Comparison of ENCODE assay signal across 8 mouse cellular contexts in genomic region chr16:94618543-94618942, GRCm38 (mm10). TPM values are rescaled to one million over a fixed set of nuclear protein-coding genes. Genes with fewer than 3 reads are reported as not detected.
DNase-seq lines count a peak whose midpoint lies in the region; ATAC-seq and TF ChIP-seq lines count a peak whose summit lies in the region.

No protein-coding gene starts in this region.

- H3K9ac ChIP-seq in ES-Bruce4 (ENCODE audit: low read depth, poor library complexity, severe bottlenecking), result no peak overlapping the region
- H3K9ac ChIP-seq in heart, embryonic 12.5 days, result no peak overlapping the region
- no peak overlapping the region for H3K9ac ChIP-seq in liver, embryonic 15.5 days
- no peak overlapping the region for H3K9ac ChIP-seq in neural tube, embryonic 13.5 days

- H3K27ac ChIP-seq in ES-Bruce4 (ENCODE audit: insufficient read depth, low read length), result no peak overlapping the region
- H3K27ac ChIP-seq in embryonic facial prominence, embryonic 10.5 days (replicated peaks), result no peak overlapping the region
- H3K27ac ChIP-seq in heart, embryonic 12.5 days (ENCODE audit: poor library complexity, severe bottlenecking), result peak overlapping the region; percentile 27; the same call in 1 of the 2 replicates
- no peak overlapping the region for H3K27ac ChIP-seq in liver, embryonic 15.5 days (replicated peaks)
- no peak overlapping the region for H3K27ac ChIP-seq in neural tube, embryonic 13.5 days (replicated peaks)

- no peak overlapping the region for H3K4me2 ChIP-seq in heart, embryonic 12.5 days
- no peak overlapping the region for H3K4me2 ChIP-seq in liver, embryonic 15.5 days
- no peak overlapping the region for H3K4me2 ChIP-seq in neural tube, embryonic 13.5 days

- peaks cover 8% of the 10 kb centered on the region for H3K36me3 ChIP-seq in ES-Bruce4 (ENCODE audit: control insufficient read depth, insufficient read depth, low read length, poor library complexity, severe bottlenecking)
- H3K36me3 ChIP-seq in embryonic facial prominence, embryonic 10.5 days (replicated peaks), result peaks cover 55% of the 10 kb centered on the region
- peaks cover 10% of the 10 kb centered on the region for H3K36me3 ChIP-seq in heart, embryonic 12.5 days
- H3K36me3 ChIP-seq in liver, embryonic 15.5 days (replicated peaks), result peaks cover 39% of the 10 kb centered on the region
- H3K36me3 ChIP-seq in neural tube, embryonic 13.5 days, result no peaks in the 10 kb centered on the region

- no peaks in the 10 kb centered on the region for H3K9me3 ChIP-seq in ES-Bruce4 (replicated peaks; ENCODE audit: control insufficient read depth, insufficient read depth, low read length, poor library complexity, severe bottlenecking)
- no peaks in the 10 kb centered on the region for H3K9me3 ChIP-seq in embryonic facial prominence, embryonic 10.5 days
- no peaks in the 10 kb centered on the region for H3K9me3 ChIP-seq in heart, embryonic 12.5 days (replicated peaks)
- H3K9me3 ChIP-seq in liver, embryonic 15.5 days (replicated peaks), result no peaks in the 10 kb centered on the region
- H3K9me3 ChIP-seq in neural tube, embryonic 13.5 days, result no peaks in the 10 kb centered on the region

- peak; percentile 84 for TF ChIP-seq CTCF in ES-Bruce4 (IDR thresholded peaks at IDR 0.05; ENCODE audit: low read depth, low read length)

- 55% methylated on average over 10 of the region's 10 CpGs for WGBS in embryonic facial prominence, embryonic 10.5 days
- WGBS in heart, embryonic 12.5 days, result 49% methylated on average over 10 of the region's 10 CpGs
- 59% methylated on average over 10 of the region's 10 CpGs for WGBS in liver, embryonic 15.5 days (ENCODE audit: insufficient replicate concordance)
- WGBS in neural tube, embryonic 13.5 days, result 54% methylated on average over 10 of the region's 10 CpGs

- DNase-seq in adrenal gland, adult 8-10 months, result peak; percentile 60
- peak; percentile 41 for DNase-seq in embryonic facial prominence, embryonic 10.5 days (ENCODE audit: low spot score)
- peak; percentile 80 for DNase-seq in kidney, adult 9 months
- DNase-seq in thymus, postnatal 25 days, result peak; percentile 65

- H3K4me1 ChIP-seq in ES-Bruce4 (ENCODE audit: control insufficient read depth, insufficient read depth, low read length), result no peaks in the 10 kb centered on the region
- H3K4me1 ChIP-seq in embryonic facial prominence, embryonic 10.5 days, result 0 out of 2 replicates have a peak, but pooled peaks cover 9% of the 10 kb centered on the region
- H3K4me1 ChIP-seq in heart, embryonic 12.5 days (replicated peaks), result peaks cover 36% of the 10 kb centered on the region
- peaks cover 13% of the 10 kb centered on the region; the same call in 1 of the 2 replicates for H3K4me1 ChIP-seq in liver, embryonic 15.5 days (replicated peaks)
- peaks cover 30% of the 10 kb centered on the region for H3K4me1 ChIP-seq in neural tube, embryonic 13.5 days (replicated peaks)

- ATAC-seq in heart, embryonic 12.5 days (ENCODE audit: insufficient number of reproducible peaks, low FRiP score), result peak; percentile 76; the same call in 1 of the 2 replicates
- ATAC-seq in liver, embryonic 15.5 days (ENCODE audit: insufficient read depth), result peak; percentile 47; the same call in 1 of the 2 replicates
- 0 out of 2 replicates have a peak, but pooled peaks have one; percentile 45 for ATAC-seq in neural tube, embryonic 13.5 days (ENCODE audit: low read depth)

- no peak overlapping the region for H3K4me3 ChIP-seq in ES-Bruce4 (ENCODE audit: low read depth, low read length)
- H3K4me3 ChIP-seq in embryonic facial prominence, embryonic 10.5 days, result no peak overlapping the region
- no peak overlapping the region for H3K4me3 ChIP-seq in heart, embryonic 12.5 days
- H3K4me3 ChIP-seq in liver, embryonic 15.5 days (replicated peaks), result no peak overlapping the region
- H3K4me3 ChIP-seq in neural tube, embryonic 13.5 days, result no peak overlapping the region

- no peak for TF ChIP-seq POLR2A in ES-Bruce4 (IDR thresholded peaks at IDR 0.05; ENCODE audit: insufficient read depth, low read length)

- H3K27me3 ChIP-seq in ES-Bruce4 (ENCODE audit: control insufficient read depth, insufficient read depth, low read length, poor library complexity, severe bottlenecking), result no peaks in the 10 kb centered on the region
- H3K27me3 ChIP-seq in embryonic facial prominence, embryonic 10.5 days (replicated peaks; ENCODE audit: low read depth, poor library complexity, severe bottlenecking), result no peaks in the 10 kb centered on the region
- H3K27me3 ChIP-seq in heart, embryonic 12.5 days (replicated peaks), result no peaks in the 10 kb centered on the region
- no peaks in the 10 kb centered on the region for H3K27me3 ChIP-seq in liver, embryonic 15.5 days
- H3K27me3 ChIP-seq in neural tube, embryonic 13.5 days, result no peaks in the 10 kb centered on the region

- no peak for TF ChIP-seq EP300 in ES-Bruce4 (IDR thresholded peaks at IDR 0.05; ENCODE audit: insufficient read depth, low read depth, low read length)

RNA-seq across cellular contexts. Expression of gene Dyrk1a, which starts 48.7 kb away (rescaled TPM):
- polyA plus RNA-seq in ES-Bruce4 (2011; ENCODE audit: insufficient read depth, insufficient read length, low read depth, missing spikeins), result 52.1 and 56.3 TPM in 2 replicates
- total RNA-seq in adrenal gland, adult 8-10 months (2022), result 10 to 100 TPM; 62.2 to 78.6 (median 69.6) TPM
- polyA plus RNA-seq in embryonic facial prominence, embryonic 10.5 days (2016; fragmentation: Nextera tagmentation; extraction: Ambion mirVana), result 9.5 and 10.0 TPM in 2 replicates
- polyA plus RNA-seq in heart, embryonic 12.5 days (2016; fragmentation: Nextera tagmentation; extraction: Ambion mirVana), result 7.3 and 7.9 TPM in 2 replicates
- 4.3 and 4.4 TPM in 2 replicates for polyA plus RNA-seq in liver, embryonic 15.5 days (2015; fragmentation: Nextera tagmentation; extraction: Ambion mirVana)
- 9.5 and 10.3 TPM in 2 replicates for polyA plus RNA-seq in neural tube, embryonic 13.5 days (2015; fragmentation: Nextera tagmentation; extraction: Ambion mirVana)
